Mouse (Mus musculus): ENCODE measurements around the gene H2-T24. TPM values are rescaled to one million over a fixed set of nuclear protein-coding genes. Genes with fewer than 3 reads are reported as not detected.

Gene H2-T24
- total RNA-seq (2023) = 41.0 to 45.3 TPM (median 43.3 TPM) in 4 replicates

GRCm38 (mm10) chr17:36020191-36021073 lies at the start of gene H2-T24:
TSS of gene H2-T24 (minus strand) at chr17:36020560.

GRCm38 (mm10) chr17:36058362-36058761 lies 38.0 kb upstream of the H2-T24 start, which contains the start of gene Gm11127:
TSS of gene Gm11127 (minus strand) at chr17:36058371.

GRCm38 (mm10) chr17:36042610-36043169 lies 22.3 kb upstream of the H2-T24 start, which contains the start of the genes H2-T22 and Gm6034:
TSS of gene H2-T22 (minus strand) at chr17:36042747.
TSS of gene Gm6034 (plus strand) at chr17:36042961.

DNA sequence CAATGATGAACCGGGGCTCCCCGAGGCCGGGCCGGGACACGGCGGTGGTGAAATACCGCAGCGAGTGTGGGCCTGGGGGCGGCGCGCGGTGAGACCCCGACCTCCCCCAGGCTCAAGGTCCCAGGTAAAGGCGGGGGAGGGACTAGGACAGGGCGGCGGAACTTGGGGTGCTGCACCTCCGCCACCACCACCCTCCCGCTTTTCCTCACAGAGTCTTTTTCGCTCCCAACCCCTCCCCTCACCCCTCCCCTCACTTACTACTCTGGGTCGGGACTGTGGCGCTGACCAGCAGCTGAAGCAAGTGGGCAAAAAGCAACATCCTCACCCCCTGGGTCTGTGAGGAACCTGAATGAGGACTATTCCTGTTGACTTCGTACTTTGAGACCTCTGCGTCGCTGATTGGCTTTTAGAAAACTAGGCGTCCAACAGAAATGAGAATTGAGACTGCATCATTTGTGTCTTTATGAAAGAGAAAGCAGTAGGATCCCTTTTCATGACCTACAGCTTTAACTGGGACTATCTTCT lies 12.1 kb upstream of the H2-T24 start, which contains the start of gene H2-T23:
Gene H2-T23 (minus strand): TSS at position 505 of the 525 bp plus-strand sequence.

GRCm38 (mm10) chr17:35979401-35980362 lies 40.7 kb downstream of the H2-T24 start, which contains the start of the genes Gnl1 and Prr3:
TSS of gene Gnl1 (plus strand) at chr17:35979851.
TSS of gene Prr3 (minus strand) at chr17:35980236.

GRCm38 (mm10) chr17:35969418-35970389 lies 50.7 kb downstream of the H2-T24 start, which contains the start of gene Abcf1:
TSS of gene Abcf1 (minus strand) at chr17:35969761.

Other genes starting within 250 kb of the H2-T24 start
- 0.52 to 1.1 TPM (median 1.0 TPM) in 3 of 4 replicates, not detected in the other for gene Ier3, start 198.9 kb downstream of the H2-T24 start, total RNA-seq (2023)
- 18.3 to 24.9 TPM (median 22.1 TPM) in 4 replicates for gene Flot1, start 197.3 kb downstream of the H2-T24 start, total RNA-seq (2023)
- 236 to 254 TPM (median 249 TPM) in 4 replicates for gene Tubb5, start 182.3 kb downstream of the H2-T24 start, total RNA-seq (2023)
- gene Mdc1, start 179.0 kb downstream of the H2-T24 start, total RNA-seq (2023) = 73.0 to 81.1 TPM (median 79.2 TPM) in 4 replicates
- 85.5 to 100 TPM (median 88.6 TPM) in 4 replicates for gene Nrm, start 159.2 kb downstream of the H2-T24 start, total RNA-seq (2023)
- 217 to 232 TPM (median 222 TPM) in 4 replicates for gene Ppp1r18, start 155.0 kb downstream of the H2-T24 start, total RNA-seq (2023)
- 104 to 117 TPM (median 107 TPM) in 4 replicates for gene Dhx16, start 140.7 kb downstream of the H2-T24 start, total RNA-seq (2023)
- gene 2310061I04Rik, start 123.1 kb downstream of the H2-T24 start, total RNA-seq (2023) = 17.2 to 24.2 TPM (median 21.6 TPM) in 4 replicates
- gene Atat1, start 110.5 kb downstream of the H2-T24 start, total RNA-seq (2023) = 17.1 to 19.0 TPM (median 18.1 TPM) in 4 replicates
- 66.6 to 75.4 TPM (median 71.1 TPM) in 4 replicates for gene Mrps18b, start 104.2 kb downstream of the H2-T24 start, total RNA-seq (2023)
- gene Ppp1r10, start 104.1 kb downstream of the H2-T24 start, total RNA-seq (2023) = 169 to 183 TPM (median 172 TPM) in 4 replicates
- gene Abcf1, start 50.8 kb downstream of the H2-T24 start, total RNA-seq (2023) = 110 to 126 TPM (median 118 TPM) in 4 replicates
- 74.4 to 96.2 TPM (median 83.1 TPM) in 4 replicates for gene Gnl1, start 40.7 kb downstream of the H2-T24 start, total RNA-seq (2023)
- 76.5 to 103 TPM (median 82.0 TPM) in 4 replicates for gene Prr3, start 40.3 kb downstream of the H2-T24 start, total RNA-seq (2023)
- 309 to 351 TPM (median 339 TPM) in 4 replicates for gene H2-T23, start 12.3 kb upstream of the H2-T24 start, total RNA-seq (2023)
- gene H2-T22, start 22.2 kb upstream of the H2-T24 start, total RNA-seq (2023) = 79.2 to 84.9 TPM (median 81.8 TPM) in 4 replicates
- gene Gm6034, start 22.4 kb upstream of the H2-T24 start, total RNA-seq (2023) = 0.43 to 0.78 TPM in 2 of 4 replicates, not detected in the others
- gene Gm11127, start 37.8 kb upstream of the H2-T24 start, total RNA-seq (2023) = 60.5 to 70.0 TPM (median 65.9 TPM) in 4 replicates
- gene Gm19684, start 101.1 kb upstream of the H2-T24 start, total RNA-seq (2023) = 1.6 to 2.8 TPM (median 1.8 TPM) in 4 replicates
- 12.8 to 20.3 TPM (median 16.2 TPM) in 4 replicates for gene Gm7030, start 108.9 kb upstream of the H2-T24 start, total RNA-seq (2023)
- gene Gm8909, start 148.0 kb upstream of the H2-T24 start, total RNA-seq (2023) = 0.75 to 0.76 TPM in 2 of 4 replicates, not detected in the others
- gene H2-T3, start 169.7 kb upstream of the H2-T24 start, total RNA-seq (2023) = not detected in 4 replicates
- gene Rpp21, start 237.5 kb upstream of the H2-T24 start, total RNA-seq (2023) = 53.6 to 72.0 TPM (median 57.2 TPM) in 4 replicates

Data from B cell, adult 62 days (primary cell).